Mouse (Mus musculus): ENCODE results near the gene Msi2. TPM values are rescaled to one million over a fixed set of nuclear protein-coding genes. Genes with fewer than 3 reads are reported as not detected.
A peak's percentile ranks its signal among the peaks of the same experiment; 100 is the strongest.

Gene Msi2
- polyA plus RNA-seq, 1 experiment from 2014 or later: 41.0 TPM

DNA sequence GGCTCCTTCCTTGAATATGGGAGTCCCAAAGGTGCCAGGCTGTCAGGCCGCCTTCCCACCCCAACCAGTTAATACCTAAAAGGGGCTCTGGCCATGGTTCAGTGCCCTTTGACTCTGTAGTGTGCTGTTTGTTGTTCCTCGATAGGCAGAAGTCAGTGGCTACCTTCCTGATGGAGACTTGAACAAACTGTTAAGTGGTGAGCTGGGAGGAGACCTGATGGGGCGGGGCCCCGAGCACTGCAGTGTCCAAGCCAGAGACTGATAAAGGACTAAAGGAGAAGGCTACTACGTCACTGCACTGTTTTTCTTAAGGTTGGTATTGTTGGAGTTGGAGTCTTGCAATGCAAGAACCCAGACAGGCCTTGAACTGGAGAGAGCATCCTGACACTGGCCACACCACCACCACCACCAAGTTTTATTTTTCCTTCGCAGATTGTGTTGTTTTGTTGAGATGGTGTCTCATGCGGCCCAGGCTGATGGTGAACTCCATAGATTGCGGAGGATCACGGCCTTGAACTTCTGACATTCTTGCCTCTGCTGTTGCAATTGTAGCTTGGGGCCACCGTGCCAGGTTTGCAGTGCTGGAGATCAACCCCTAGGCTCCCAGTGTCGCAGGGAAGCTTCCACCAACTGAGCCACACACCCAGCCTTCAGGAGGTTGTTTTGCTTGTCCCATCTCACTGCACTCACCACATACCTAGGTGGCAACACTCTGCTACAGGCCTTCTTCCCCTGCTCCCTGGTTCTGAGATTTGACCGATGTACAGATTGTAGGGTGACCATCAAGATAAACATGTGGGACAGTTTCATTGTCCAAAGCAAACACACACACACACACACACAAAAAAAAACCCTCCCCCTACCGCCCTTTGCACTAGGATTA is 2.2 kb upstream of the Msi2 start:
- Histone ChIP-seq H3K4me2 (peak overlapping the region; percentile 92), H3K9ac (no peak overlapping the region), H3K27me3 (no peaks in the 10 kb centered on the region), H3K4me1 (replicated peaks) (peaks cover 41% of the 10 kb centered on the region), H3K4me3 (no peak overlapping the region), H3K36me3 (no peaks in the 10 kb centered on the region), H3K9me3 (no peaks in the 10 kb centered on the region), H3K27ac (peak overlapping the region; percentile 25)
- ATAC-seq (ENCODE audit: low FRiP score): no peak
- 63% methylated on average over 13 of the region's 13 CpGs for WGBS

DNA sequence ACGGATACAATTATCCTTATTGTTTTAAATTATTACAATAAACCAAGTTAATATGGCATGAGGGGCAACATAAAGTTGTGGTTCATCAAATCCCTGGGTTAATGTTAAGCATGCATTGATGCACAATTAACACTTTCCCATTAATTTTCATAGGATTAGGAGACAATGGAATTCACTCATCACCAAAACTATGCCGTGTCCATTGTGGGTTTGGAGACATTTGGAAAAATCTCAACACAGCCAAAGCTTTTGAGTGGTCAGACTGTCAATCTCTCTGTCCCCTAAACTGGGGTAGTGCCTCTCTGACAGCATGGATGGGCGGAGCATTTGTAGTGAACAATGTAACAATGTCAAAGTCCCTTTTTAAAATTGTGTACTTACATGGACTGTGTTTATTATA is 1.3 kb upstream of the Msi2 start:
- Histone ChIP-seq H3K9ac (peak overlapping the region; percentile 86; the same call in 1 of the 2 replicates), H3K4me3 (peak overlapping the region; percentile 92; the same call in 1 of the 2 replicates), H3K4me2 (peak overlapping the region; percentile 92), H3K27me3 (no peaks in the 10 kb centered on the region), H3K4me1 (replicated peaks) (peaks cover 50% of the 10 kb centered on the region), H3K9me3 (no peaks in the 10 kb centered on the region), H3K36me3 (no peaks in the 10 kb centered on the region), H3K27ac (no peak overlapping the region)
- no peak for ATAC-seq (ENCODE audit: low FRiP score)
- 37% methylated on average over 3 of the region's 3 CpGs for WGBS

DNA sequence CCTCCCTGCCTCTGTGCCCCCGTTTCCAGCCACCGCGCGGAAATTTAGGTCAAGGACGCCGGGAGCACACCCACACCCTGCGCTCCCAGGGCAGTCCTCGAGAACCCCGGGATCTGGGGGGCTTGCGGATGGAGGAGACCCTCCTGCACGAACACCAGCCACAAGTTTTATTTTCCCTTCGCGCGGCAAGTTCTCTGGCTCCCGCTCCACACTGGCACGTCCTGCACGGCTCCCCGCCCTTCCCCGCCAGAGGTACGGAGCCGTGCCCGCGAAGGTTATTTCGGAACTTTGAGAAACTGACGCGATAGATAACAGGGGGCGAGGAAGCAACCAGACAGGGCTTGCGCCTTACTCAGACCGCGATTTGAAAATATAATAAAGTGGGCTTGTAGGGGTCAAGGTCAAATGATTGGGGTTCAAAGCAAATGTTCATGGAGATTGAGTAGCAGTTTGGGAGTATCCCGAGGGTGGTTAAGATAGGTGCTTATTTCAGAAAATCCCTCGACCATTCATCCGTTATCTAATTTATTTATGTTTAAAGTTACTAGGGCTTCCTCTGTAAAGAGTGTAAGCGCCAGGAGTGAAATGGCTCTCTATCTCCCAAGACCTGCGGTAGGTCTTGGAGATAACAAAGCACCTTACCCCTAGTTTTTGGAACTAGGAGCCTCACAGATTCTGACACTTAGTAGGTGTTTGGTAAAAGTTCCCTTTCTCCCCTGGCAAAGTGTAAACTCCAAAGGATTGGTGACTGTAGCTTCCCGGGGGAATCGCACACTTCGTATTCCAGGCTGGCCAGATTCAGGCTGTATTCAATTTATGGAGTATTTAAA is 668 bp upstream of the Msi2 start:
- peak; percentile 72 for ATAC-seq (ENCODE audit: low FRiP score)
- Histone ChIP-seq H3K4me2 (peak overlapping the region; percentile 92), H3K9ac (peak overlapping the region; percentile 86), H3K27ac (peak overlapping the region; percentile 96), H3K27me3 (no peaks in the 10 kb centered on the region), H3K36me3 (no peaks in the 10 kb centered on the region), H3K4me3 (peak overlapping the region; percentile 92), H3K9me3 (no peaks in the 10 kb centered on the region), H3K4me1 (replicated peaks) (peaks cover 56% of the 10 kb centered on the region)
- WGBS: 4% methylated on average over 37 of the region's 38 CpGs

DNA sequence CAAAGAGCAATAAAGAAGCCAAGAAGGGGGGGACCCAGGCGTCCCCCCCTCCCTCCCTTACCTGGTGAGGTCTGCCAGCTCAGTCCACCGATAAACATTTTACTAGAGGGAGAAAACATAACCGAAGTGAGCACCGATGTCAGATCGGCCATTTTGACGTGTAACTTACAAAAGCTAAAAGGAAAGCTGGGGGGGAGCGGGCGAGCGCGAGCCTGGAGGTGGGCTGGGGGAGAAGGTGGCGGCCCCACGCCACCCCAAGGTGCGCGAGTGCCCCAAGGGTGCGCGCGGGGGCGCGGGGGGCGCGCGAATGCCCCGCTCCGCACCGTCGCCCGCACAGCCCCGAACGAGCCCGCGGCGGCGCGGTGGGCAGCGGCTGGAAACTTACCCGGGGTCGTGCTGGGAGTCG is 666 bp downstream of the Msi2 start:
- Histone ChIP-seq H3K27ac (peak overlapping the region; percentile 96), H3K36me3 (no peaks in the 10 kb centered on the region), H3K4me2 (peak overlapping the region; percentile 92), H3K9me3 (no peaks in the 10 kb centered on the region), H3K4me3 (peak overlapping the region; percentile 92), H3K9ac (peak overlapping the region; percentile 99), H3K4me1 (replicated peaks) (peaks cover 65% of the 10 kb centered on the region), H3K27me3 (no peaks in the 10 kb centered on the region)
- WGBS: under 1% methylated on average over 15 of the region's 38 CpGs
- ATAC-seq (ENCODE audit: low FRiP score): peak; percentile 52

DNA sequence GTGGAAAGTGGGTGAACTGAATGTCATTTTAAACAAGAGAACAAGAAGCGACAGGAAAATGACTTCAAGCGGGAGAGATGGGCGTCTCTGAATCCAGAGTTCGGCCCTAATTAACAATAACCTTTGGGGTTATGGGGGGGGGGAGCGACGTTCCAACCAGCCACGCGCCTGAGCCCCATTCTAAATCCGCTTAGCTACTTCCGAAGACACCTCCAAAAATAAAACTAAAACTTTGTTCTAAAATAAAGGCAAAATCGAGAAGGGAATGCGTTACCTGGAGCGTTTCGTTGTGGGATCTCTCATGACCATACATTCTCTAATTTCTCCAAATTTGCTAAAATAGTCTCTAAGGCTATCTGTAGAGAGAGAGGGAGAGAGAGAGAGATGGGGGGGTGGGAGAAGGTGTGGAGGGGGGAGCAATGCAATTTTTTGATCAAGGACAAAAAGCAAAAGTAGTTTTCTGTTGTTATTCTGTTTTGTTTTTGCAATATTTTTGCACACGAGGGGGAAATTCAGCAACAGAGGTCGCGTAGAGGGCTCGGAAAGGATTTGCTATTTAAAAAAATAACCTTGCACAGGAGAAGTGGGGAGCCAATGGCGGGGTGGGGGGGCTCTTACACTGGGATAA is 1.2 kb downstream of the Msi2 start:
- no peak for ATAC-seq (ENCODE audit: low FRiP score)
- WGBS: under 1% methylated on average over 19 of the region's 19 CpGs
- Histone ChIP-seq H3K4me3 (peak overlapping the region; percentile 92), H3K27me3 (no peaks in the 10 kb centered on the region), H3K27ac (peak overlapping the region; percentile 96), H3K9me3 (no peaks in the 10 kb centered on the region), H3K4me1 (replicated peaks) (peaks cover 70% of the 10 kb centered on the region), H3K36me3 (peaks cover 5% of the 10 kb centered on the region), H3K4me2 (peak overlapping the region; percentile 92), H3K9ac (peak overlapping the region; percentile 99)

DNA sequence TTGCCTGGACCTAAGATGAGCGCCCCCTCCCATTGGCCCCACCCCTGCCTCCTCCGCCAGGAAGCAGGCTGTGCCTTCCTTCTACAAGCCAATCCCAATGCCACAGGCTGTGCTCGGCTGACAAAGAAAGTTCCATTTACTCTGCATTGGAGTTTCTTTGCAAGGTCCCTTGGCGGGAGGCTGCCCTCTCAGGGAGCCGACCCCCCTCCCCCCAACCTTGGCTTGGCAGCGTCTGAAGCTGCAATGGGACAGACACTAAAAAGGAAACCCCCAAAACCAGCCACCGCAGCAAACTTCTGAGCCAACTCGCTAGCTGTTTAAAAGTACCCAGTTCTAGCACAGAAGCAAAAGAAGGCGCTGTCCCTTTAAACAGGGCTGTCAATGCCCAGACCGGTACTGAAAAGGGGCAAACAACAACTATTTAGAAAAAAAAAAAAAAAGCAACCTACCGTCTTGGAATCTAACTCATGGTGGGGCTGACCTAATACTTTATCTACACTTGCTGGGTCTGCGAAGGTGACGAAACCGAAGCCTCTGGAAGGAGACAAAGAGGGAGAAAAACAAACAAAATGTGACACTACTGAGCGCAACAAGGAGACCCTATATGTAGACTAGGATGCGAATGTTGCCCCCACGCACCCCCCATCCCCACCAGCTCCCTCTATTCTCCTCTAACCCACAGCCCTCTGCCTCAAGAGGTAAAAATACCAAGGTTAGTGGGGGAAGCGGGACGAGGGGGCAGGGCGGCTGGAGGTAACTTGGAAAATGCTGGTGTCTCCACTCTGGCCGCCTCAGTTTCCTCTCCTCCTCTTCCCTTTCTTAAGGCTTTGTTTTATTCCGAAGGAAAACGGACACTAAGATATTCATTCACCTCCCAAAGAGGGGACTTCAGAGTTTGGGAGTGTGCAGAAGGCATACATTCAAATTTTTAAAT is 2.0 kb downstream of the Msi2 start:
- under 1% methylated on average over 23 of the region's 23 CpGs for WGBS
- Histone ChIP-seq H3K9ac (peak overlapping the region; percentile 99), H3K9me3 (no peaks in the 10 kb centered on the region), H3K4me2 (peak overlapping the region; percentile 92), H3K4me3 (peak overlapping the region; percentile 92), H3K27ac (peak overlapping the region; percentile 96), H3K36me3 (peaks cover 13% of the 10 kb centered on the region), H3K4me1 (replicated peaks) (peaks cover 72% of the 10 kb centered on the region), H3K27me3 (no peaks in the 10 kb centered on the region)
- no peak for ATAC-seq (ENCODE audit: low FRiP score)

DNA sequence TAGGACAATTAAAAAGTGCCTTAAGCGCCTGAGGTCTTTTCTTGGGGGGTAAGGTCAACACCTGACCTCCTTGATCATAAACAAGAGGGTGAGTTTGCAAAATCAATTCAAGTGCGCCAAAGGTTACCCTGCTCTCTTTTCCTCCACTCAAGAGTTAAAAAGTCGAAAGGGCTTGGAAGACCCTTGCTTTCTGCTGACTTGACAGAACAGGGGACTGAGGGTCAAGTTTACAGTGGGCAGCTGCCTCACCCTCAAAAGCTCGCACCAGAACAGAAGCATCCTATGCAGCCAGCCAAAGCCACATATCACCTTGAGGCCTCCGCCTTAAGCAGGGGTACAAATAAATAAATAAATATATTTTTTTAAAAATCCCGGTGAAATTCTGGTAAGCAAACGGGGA is 3.0 kb downstream of the Msi2 start:
- Histone ChIP-seq H3K27ac (peak overlapping the region; percentile 96), H3K9me3 (no peaks in the 10 kb centered on the region), H3K9ac (peak overlapping the region; percentile 99), H3K4me1 (replicated peaks) (peaks cover 71% of the 10 kb centered on the region), H3K4me2 (peak overlapping the region; percentile 92), H3K4me3 (peak overlapping the region; percentile 92), H3K27me3 (no peaks in the 10 kb centered on the region), H3K36me3 (peaks cover 21% of the 10 kb centered on the region)
- ATAC-seq (ENCODE audit: low FRiP score): no peak
- 16% methylated on average over 7 of the region's 7 CpGs for whole genome bisulfite sequencing

DNA sequence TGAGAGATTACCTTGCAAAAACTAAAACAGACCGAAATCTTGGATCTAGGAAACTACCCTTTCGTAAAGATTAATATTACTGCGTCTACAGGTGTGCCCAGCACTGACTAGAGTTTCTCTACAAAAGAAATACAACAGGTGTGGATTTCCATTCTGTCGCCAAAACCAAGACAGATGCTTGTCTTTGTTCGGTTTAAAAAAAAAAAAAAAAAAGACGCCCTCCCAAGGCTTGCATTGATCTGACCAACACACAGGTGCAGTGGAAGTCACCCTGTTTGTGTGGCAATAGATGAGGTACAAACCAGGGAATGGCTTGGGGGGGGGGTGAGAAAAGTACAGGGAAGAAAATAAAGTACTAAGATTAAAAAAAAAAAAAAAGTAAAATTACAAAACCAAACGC is 4.2 kb downstream of the Msi2 start:
- peaks cover 73% of the 10 kb centered on the region for H3K4me1 ChIP-seq (replicated peaks)
- peak overlapping the region; percentile 99; the same call in 1 of the 2 replicates for H3K9ac ChIP-seq
- H3K4me2 ChIP-seq: peak overlapping the region; percentile 92
- H3K4me3 ChIP-seq: peak overlapping the region; percentile 92
- no peak for ATAC-seq (ENCODE audit: low FRiP score)
- 53% methylated on average over 7 of the region's 7 CpGs for WGBS
- no peak overlapping the region for H3K27ac ChIP-seq
- no peaks in the 10 kb centered on the region for H3K9me3 ChIP-seq
- H3K36me3 ChIP-seq: peaks cover 33% of the 10 kb centered on the region
- no peaks in the 10 kb centered on the region for H3K27me3 ChIP-seq

DNA sequence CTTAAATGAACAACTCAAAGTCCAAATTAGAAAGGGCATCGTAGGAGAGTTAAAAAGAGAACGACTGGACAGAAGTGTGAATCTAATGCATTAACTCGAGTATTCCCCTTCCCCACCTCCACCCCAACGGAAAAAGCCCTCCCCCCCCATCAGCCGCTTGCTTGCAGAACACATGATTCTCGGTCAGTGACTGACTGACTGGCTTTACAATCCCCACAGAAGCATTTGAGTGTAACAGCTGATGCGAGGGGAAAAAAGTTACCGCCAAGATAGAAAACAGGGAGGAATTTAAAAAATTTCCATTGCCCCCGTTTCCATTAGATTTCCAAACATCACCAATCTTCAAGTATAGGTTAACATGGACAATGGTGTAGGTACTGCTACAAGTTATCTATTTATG is 4.8 kb downstream of the Msi2 start:
- Histone ChIP-seq H3K4me3 (peak overlapping the region; percentile 92), H3K36me3 (peaks cover 33% of the 10 kb centered on the region), H3K4me2 (peak overlapping the region; percentile 92), H3K9me3 (no peaks in the 10 kb centered on the region), H3K27me3 (no peaks in the 10 kb centered on the region), H3K9ac (peak overlapping the region; percentile 99; the same call in 1 of the 2 replicates), H3K27ac (no peak overlapping the region; the same call in 1 of the 2 replicates), H3K4me1 (replicated peaks) (peaks cover 76% of the 10 kb centered on the region)
- ATAC-seq (ENCODE audit: low FRiP score): no peak
- WGBS: 39% methylated on average over 9 of the region's 9 CpGs

DNA sequence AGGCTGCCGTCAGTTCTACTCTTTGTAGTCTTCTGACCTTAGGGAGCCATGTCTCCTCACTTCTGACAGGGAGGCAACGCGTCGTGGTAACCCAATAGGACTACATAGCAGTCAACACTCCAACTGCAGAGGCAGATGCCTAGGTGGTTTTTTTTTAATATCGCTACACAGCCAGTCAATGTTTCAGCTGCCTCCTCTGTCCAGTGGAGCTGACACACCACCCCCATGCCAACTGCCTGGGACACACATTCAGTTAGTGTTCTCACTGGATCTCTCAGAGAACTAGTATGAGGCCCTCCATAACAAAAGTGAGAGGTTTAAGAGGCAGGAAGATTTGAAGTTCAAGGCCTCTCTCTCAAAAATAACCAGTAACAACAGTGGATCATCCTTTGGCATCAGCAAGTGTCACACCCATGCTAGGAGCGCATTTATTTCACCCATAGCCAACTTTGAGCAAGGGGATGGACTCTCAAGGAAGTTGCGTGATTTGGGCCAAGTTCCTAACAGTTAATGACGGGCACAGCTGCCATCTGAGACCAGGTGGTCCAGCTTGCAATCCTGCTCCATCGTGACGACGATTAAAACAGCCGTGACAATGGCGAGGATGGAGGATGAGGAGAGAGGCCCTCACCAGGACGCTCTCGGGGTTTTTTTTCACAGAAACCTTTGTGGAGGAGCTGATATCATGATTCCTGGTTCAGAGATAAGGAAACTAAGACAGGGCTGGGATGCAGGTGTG is 8.3 kb downstream of the Msi2 start:
- Histone ChIP-seq H3K4me3 (no peak overlapping the region), H3K4me2 (no peak overlapping the region), H3K9me3 (no peaks in the 10 kb centered on the region), H3K9ac (no peak overlapping the region), H3K36me3 (peaks cover 55% of the 10 kb centered on the region), H3K27ac (peak overlapping the region; percentile 12; the same call in 1 of the 2 replicates), H3K27me3 (no peaks in the 10 kb centered on the region), H3K4me1 (replicated peaks) (peaks cover 93% of the 10 kb centered on the region)
- 59% methylated on average over 15 of the region's 15 CpGs for WGBS
- ATAC-seq (ENCODE audit: low FRiP score): no peak
